Mouse (Mus musculus) C2C12 (cell line): ENCODE data around the gene Ppp1r9b.

Experiments
- CTCF ChIP-seq: IDR thresholded peaks from one replicate; pipeline ENCODE4 v1.5.1; 2011; ENCODE audit not compliant: control insufficient read depth, insufficient read depth, insufficient read length
- MYOD1 ChIP-seq: IDR thresholded peaks from one replicate; pipeline ENCODE4 v1.6.1; 2011; ENCODE audit warnings: low read depth; ENCODE audit not compliant: control insufficient read depth, insufficient read length
- USF1 ChIP-seq: IDR thresholded peaks from one replicate; pipeline ENCODE4 v1.6.1; 2011; ENCODE audit warnings: low read depth, mild to moderate bottlenecking, control low read depth, moderate library complexity

DNA sequence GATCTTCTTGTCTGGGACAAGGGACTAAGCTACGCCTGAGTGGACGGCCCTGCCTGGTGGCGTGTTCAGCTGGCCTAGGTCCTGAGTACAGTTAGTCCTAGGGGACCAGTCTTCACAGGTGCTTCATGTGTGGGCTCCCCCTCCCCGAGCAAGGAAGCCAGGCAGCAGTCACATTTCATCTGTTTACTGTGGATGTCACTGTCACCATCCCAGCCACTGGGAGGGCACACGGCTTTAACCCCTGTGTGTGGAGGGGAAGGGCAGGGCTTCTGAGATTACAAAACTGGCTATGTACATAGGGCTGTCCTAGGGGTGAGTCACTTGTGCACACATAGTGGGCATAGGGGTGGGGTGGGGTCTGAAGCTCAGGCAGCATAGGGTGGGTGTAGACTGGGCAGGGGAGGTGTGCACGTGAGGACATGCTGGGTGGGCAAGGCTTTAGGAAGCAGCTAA lies 35.3 kb downstream of the Ppp1r9b start:
- no peak for TF ChIP-seq CTCF
- no peak for TF ChIP-seq USF1
- TF ChIP-seq MYOD1, result no peak
